Mouse (Mus musculus) megakaryocyte, adult 5-6 weeks (primary cell): ENCODE data around the gene Dgkb. TPM values are rescaled to one million over a fixed set of nuclear protein-coding genes. Genes with fewer than 3 reads are reported as not detected.
A peak's percentile ranks its signal among the peaks of the same experiment; 100 is the strongest.

Source experiments
- ATAC-seq: 2 replicates; pipeline ENCODE4 v1.8.0; 2016; ENCODE audit warnings: mild to moderate bottlenecking, inconsistent platforms; ENCODE audit not compliant: poor library complexity, severe bottlenecking
- total RNA-seq, 2 experiments: library from RNA; stranded (forward) in 1 of 2; stranded (reverse) in 1 of 2; fragments of 153-499, 151-499 nt in 1 of 2; fragments of 221-1000, 200-1000 nt in 1 of 2; gene quantifications; 2 replicates each; pipeline versions ENCODE4 v1.2.3 to v1.2.4; 2015 to 2017

The Dgkb gene
- total RNA-seq, 2 experiments from 2014 or later: not detected

DNA sequence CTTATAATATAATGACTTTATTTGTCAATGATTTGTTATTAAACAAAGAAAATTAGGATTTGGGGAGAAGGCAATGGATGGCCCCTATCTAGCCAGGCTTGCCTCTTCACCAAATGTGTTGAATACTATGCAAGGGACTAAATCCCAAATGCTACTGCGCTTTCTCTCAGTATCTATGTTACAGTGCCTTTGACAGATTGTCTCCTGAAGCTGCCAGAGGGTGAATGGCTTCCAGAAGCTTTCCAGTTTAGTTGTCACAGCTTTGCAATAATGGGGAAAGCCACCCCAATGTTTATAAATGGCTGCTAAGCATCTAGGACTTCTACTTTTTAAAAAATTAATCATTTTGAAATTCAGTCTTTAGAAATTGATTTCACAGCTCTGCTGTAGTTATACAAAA lies 175.7 kb downstream of the Dgkb start:
- no peak for ATAC-seq

DNA sequence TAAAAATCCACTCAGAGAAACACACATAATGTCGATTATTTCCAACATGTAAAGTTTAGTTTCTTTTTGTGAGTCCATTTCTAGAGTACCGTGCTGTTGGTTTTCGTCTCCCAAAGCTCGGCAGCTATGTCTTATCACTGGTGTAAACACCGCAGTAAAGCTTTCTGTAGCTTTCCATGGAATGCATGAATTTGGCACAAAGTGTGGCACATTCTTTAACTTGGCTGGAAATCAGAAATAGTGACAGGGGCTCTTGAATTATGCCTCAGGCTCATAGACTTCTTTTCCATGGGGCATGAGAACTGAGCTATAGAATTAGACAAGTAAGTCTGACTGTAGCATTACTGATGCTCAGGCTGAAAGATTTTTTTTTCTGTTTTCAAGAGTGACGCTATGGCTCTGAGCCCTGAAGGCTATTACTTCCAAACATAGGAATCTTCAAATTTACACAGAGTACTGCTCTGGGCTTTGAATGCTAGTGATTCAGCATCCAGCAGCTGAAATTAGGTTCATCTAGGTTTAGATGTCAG lies 179.0 kb downstream of the Dgkb start:
- ATAC-seq: no peak

DNA sequence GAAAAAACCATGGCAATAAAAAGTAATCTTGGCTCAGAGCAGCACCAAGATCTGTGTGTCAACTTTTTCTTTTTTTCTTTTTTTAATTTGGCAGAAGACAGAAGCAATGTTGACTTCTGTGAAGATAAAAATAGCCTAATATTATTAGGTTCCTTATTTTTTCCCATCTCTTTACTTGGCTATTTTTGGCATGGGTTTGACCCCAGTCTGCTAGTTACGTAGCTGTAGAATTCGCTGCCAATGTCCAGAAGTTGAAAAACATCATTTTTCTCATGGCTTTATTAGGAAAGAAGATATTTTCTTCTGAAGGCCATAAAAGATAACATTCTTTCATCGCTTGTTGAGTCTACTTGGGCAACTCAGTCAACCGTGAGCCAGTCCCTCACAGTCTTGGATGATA lies 200.1 kb downstream of the Dgkb start:
- no peak for ATAC-seq

DNA sequence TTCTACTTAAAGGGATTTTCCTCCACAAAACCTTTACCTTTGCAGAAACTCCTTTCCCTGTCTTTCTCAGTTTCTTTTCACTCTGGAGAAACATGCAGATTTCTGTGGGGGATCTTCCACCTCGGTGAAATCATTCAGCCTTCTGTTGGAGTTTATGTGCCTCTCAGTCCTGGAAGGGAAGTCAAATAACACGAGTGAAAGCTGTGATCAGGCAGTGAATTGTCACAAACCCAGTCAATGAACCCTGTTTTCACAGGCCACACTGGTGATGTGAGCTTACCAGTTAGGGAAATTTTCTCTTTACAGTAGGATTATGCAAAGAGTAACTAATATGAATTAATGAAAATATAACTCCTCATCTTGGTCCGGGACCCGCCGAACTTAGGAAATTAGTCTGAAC lies 229.7 kb downstream of the Dgkb start:
- ATAC-seq: no peak

DNA sequence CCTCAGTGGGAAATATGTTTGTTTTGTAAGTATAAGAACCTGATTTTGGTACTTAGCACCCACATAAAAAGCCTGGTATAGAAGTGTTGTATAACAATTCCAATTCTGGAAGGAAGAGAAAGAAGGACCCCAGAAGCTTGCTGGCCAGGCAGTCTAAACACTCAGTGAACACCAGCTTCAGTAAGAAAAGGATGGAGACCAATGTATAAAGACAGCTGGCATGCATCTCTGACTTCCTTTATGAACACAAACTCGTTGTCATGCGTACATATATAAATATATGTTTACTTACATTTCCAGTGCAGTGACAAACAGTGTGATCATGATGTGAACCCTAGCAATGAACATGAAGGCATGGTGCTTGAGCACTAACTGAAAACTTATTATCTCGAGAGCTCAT lies 270.7 kb downstream of the Dgkb start:
- no peak for ATAC-seq

DNA sequence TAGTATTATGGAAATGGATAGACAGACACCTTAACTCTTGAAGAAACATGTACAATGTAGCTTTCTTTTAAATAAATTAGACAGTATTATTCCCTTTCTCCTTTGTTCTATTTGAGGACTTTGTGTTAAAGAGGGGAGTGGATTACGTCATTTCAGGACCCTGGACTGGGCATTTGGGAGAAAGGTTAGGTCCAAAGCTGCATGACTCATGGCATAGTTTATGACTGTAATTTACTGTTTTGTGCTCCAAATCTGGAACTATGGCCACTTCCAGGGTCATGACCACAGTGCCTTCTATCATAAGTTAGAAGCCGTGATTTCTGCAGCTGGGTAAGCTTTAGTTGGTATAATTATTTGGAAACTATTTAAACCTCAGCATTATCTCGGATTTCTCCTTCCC lies 294.4 kb downstream of the Dgkb start:
- no peak for ATAC-seq

DNA sequence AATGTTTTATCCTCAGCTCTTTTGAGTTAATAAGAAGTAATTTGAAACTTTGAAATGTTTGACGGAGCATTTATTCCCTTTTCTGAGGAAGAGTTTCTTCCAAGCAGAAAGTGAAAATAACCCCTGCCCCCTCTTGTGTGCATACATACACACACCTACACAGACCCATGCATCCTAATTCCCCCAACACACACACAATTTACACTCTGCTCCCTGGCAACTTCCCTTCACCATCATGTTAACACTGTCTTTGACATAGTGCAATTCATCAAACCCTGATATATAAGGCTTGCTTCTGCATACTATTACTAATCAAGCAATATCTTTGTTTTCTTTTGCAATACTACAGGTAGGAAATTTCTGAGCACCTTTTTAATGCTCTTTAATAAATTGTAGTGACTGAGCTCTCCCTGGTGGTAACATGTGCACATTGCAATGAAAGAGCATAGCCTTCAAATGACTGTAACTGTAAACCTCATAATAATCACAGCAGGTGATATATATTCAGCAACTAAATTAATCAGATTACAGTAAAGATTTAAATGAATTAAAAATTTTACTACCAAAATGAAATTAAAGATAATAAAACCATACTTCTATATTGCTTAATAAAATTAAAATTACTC lies 297.6 kb downstream of the Dgkb start:
- no peak for ATAC-seq

DNA sequence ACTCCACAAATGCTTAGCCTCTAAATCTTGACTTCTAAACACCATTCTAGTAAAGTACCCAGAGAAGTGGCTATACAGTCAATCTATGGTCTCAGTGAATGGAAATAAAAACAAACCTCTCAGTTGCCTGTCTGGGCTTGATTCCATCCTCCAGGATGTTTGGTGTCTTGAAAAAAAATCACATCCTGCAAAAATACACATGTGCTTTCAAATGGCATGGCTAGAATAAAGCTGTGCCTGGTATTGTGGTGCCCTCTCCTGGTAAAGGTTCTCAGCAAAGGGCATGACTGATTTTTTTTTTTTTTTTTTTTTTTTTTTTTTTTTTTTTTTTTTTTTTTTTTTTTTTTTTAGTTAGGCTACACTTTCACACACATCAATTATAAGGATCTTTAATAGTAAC lies 306.0 kb downstream of the Dgkb start:
- ATAC-seq: no peak

DNA sequence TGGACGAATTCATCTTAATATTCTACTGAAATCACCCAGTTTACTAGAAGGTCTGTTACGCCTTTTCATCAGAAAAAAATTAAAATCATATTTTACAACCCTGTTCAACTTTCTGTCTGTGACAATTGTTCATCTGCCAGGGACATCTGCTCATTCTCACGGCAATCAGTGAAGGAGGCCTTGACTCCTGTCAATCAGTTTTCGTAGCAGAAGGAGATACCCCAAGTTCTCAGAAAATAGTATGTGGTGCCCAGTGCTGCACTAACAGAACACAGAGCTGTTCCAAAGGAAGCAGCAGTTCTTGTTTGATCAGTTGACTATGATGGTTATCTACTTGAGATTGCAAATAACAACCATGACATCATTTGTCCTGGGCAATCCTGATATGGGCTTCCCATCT lies 307.8 kb downstream of the Dgkb start:
- no peak for ATAC-seq

DNA sequence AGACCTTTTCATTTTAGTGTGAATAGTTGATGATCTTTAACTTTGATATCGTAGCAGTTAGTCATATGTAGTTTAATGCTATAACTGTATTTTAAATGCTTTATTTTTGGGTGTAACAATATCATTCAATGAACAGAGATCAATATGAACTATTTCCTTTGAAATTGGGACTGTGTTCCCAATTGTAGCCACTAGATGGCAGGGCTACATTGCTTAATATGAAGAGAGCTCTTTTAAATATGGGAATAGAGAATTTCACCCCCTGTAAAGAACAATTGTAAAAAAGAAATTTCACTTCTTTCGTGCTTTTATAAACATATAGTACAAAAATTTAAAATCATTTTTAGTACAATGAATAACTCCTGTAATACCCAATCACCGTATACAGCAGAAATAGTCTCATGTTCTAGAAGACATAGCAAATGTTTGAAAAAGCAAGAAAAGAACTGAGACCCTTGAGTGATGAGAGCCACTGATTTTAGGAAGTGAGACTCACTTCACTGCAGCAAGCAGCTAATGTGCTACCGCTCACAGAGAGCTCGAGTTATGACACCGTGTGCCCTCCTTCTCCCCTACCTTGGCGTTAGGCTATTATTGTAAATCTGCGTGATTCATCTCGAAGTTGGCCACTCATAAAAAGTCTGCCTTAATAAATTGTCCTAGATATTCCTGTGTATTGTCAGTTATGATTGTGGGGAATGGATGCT lies 312.8 kb downstream of the Dgkb start:
- ATAC-seq: peak; percentile 68

DNA sequence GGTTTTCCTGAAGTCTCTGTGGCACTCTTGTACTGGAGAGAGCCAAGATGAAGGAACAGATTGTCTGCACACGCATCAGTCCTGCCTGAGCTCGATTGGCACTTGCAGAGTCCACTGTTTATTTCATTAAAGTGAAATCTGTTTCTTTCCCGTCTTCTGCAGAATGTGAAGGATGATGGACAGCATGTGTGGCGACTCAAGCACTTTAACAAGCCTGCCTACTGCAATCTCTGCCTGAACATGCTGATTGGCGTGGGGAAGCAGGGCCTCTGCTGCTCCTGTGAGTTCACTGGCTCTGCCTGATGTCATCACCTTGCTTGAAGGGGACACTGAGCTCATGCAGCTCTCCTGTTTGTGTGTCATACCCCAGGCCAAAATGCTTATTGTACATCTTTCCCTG lies 318.9 kb downstream of the Dgkb start:
- no peak for ATAC-seq

DNA sequence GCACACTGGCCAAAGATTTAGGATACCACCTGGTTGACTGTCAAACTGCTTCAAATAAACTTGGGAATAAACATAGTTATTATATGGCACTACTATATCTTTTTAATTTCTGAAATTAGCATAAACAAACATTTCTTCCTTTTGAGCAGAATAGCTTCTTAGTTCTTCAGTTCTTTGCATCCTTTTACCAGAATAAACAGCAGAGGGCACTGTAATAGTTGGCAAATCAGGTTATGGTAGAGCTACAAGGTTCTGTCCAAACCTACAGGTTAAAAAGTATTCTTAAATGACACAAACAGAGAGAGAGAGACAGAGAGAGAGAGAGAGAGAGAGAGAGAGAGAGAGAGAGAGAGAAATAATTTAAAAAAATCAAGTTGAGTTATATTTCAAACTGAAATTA lies 322.5 kb downstream of the Dgkb start:
- ATAC-seq: no peak

DNA sequence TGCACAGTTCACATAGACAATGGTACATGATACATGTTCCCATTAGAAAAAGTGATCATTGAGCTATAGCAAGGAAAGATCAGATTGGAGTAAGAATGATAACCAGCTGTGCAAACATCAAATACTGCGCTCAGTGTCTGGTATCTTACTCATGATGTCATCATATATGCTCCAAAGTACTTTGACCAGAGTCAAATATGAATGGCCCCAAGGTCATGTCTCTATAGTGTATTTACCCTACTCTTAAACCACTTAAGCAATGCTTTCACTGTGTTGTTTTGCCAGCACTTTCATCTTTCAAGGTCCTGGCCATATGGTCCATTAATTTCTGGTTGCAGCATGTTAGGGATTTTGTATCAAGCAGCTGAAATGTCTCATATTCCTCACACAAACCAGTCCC lies 415.1 kb downstream of the Dgkb start:
- no peak for ATAC-seq

DNA sequence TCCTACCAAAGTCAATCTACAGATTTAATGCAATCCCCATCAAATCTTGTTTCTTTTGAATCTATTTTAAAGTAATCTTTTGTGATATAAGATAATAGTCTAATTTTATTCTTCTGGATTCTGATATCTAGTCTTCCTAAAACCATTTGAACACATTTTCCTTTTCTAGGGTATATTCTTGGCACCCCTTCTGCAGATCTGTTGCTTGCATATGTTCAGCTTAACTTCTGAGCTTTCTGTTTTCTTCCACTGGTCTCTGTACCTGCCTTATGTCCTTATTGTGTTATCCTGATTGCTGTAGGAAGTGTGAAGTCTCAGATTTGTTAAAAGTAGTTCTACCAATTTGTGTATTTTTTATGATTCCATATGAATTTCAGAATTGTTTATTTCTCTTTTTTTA lies 451.3 kb downstream of the Dgkb start:
- no peak for ATAC-seq

DNA sequence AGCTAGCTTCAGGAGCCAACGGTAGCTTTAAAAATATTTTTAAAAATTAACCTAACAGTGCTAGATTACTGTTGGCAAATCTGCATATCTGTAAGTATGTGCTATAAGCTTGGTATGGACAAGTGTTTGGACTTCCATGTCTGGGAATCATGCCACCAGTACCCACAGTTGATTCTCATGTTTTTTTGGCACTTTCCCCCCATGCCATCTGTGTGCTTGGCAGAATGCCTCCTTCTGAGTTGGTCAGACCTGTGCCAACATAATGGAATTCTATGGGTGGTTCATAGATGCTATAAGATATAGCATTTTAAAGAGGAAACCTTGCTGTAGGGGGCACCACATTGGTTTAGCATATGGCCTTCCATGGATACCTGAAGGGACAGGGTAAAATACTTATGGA lies 484.0 kb downstream of the Dgkb start:
- no peak for ATAC-seq

DNA sequence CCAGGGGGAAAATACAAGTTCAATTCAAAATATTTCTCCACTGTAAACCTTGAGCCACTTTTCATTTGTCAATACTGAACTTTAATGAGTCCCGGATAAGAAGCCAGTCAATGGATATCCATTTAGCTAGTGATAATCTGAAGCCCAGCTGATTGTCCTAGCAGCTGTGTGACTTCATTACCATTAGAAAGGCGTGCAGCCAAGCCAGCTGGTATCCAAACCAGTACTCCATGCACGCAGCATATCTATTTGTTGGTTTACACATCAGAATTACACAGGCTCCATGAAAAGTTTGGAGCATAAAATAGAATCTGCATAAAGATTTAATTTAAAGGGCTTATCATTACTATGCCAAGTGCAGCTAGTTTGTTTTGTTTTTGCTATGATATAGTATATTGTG lies 486.3 kb downstream of the Dgkb start:
- ATAC-seq: no peak

DNA sequence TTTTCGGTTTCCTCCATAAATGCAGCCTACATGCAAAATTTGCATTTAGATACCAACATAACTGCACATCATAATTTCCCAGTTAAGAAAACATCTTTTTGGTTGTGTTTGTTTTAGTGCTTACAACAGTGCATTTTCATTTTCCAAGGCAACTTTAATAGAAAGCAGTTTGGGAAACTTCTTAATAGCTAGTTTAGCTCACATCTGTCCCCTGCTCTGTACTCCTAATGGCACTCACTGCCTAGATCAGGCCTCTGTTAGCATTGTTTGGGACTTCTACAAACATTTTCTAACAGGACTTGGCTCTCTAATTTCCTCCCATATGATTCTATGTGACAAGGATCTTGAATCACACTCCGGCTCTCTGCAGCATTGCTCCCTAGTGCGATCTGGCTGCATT lies 486.7 kb downstream of the Dgkb start:
- ATAC-seq: no peak

DNA sequence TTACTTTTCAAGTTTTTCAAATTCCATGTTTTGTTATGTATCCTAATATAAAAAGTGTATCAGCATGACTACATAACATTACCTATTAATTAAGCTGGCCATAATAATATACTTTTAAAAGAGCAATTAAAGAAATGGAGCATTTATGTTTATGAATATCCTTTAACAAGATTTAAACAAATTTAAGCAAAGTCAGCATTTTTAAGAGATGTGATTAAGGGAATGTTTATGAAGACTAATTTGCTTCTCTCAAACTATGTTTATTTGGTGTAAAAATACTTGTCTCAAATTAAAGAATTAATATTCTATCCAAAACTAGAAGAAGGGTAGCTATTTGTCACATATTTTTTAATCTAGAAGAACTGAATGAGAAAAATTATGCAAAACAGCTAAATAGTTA lies 492.4 kb downstream of the Dgkb start:
- no peak for ATAC-seq

DNA sequence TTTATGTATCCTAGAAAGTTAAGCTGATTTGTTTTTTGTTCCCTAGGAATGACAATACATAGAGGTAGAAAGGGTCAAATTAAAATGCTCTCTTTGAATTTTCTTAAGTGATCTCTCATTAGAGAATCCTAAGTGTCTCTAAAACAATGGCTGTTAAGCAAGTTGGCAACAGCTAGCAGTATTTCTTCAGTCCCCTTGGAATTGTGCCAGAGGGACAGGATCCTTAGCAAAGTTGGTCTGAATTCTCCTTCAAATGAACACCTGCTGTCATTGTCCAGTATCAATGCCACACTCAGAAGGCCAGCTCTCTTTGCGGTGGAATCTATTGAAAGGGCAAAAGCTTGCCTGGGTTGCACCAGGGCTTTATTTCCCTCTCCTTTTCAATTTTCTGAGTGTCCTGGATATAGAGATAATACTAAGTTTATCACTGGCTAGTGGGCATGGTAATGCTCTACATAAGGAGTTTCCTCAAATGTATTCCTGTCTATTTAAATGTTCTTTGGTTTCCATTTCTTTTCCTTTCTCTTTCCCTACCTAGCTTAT lies 510.3 kb downstream of the Dgkb start:
- ATAC-seq: no peak

DNA sequence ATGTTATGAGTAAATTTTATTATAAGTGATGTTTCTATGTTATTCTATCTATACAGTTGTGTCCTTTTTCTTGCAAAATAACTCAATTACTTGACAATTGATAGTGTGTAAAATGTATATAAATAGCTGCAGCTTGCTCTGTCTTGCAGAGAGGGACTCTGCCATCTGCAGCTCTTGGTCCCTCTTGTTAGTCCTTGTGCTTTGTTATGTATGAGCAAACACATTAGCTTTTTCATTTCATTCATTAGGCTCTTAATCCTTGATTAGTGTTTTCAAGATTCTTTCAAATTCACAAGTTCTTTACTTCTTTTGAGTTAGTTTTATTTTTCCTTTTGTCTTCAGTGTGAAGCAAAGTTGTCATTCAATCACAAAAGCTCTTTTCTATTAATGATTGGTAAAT lies 511.3 kb downstream of the Dgkb start:
- no peak for ATAC-seq

DNA sequence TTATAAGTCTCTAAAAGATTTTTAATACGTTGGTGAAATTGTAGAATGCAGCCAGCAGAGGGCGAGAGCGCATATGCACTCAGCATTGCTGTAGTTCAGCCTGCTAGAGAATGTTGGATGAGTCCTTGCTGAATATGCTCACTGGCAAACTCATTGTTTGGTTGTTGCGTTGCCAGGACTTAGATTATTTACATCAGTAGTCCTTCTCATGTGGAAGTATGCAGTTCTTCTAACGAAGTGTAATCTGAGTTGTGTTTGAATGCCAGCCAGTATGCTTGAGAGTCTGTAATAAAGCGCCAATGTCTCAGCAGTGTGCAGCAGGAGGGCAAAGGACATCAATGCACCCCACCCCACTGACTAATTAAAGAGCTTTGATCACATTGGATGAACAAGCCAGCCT lies 525.1 kb downstream of the Dgkb start:
- no peak for ATAC-seq

DNA sequence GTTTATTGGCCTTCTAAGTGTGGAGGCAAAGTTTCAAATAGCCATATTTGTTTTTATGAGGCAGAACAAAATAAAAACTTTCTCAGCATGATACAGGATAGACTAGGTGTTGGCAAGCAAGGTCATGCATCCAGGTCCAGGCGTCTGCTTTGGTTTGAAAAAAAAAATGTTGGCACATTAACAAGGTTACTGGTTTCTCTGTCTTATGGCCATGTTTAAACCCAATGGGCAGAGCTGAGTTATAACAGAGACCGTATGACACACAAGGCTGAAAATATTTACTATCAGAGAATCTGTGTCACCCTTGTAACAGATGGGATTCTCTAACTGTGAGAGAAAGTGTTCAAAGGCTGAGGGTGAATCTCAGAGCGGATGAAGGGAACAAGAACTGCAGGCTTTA lies 535.0 kb downstream of the Dgkb start:
- no peak for ATAC-seq

DNA sequence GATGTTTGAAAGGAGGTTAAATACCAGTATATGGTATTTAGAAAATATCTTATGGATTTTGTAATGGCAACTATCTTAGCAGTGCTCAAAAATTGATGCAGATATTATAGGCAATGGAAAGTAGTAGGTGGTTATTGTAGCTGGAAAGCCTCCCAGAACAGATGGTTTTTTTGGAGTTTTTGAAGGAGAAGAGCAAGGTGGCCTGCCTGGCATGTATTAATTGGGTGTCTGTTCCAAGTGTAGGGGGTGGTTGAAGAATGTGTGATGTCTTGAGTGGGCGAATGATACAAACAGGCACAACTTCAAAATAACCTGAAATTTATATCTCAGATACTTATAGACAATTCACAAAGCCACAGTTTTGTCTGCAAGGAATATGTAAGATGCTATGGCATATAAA lies 538.9 kb downstream of the Dgkb start:
- ATAC-seq: no peak
